Mouse (Mus musculus): Measurements from ENCODE around the gene 2410004B18Rik.

DNA sequence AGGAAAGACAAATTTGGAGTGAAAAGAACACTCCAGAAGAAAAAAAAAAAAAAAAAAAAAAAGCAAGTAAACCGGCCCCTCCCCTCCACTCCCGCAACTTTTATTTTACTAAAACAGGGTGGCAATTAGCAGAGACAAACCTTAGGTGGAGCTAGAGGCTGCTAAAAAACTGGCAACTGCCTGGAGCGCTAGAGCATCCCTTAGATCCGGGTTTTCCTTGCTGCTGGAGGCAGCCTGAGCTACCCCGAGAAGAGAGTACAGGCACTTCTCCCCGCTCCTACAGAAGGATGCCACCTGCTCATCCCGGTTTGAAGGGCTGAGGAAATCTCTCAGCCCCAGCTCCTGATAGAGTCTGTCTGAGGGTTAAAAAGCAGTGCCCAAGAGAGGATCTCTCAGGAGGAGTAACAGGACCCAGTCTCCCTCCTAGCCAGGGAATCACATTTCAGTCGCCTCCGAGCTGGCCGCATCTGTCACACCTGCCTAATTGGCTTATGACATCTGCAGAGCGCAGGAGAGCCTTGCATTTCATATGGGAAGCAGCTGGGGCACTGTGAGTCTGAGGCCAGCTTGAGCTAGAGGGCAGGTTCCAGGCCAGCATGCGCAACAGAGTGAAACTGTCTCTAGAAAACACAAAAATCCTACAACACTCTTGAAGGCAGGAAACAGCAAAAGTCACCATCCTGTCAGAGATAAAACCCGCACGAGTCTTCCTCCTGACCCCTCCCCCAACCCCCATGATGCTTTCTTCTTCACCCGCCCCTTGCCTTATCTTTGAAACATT is 12.4 kb downstream of the 2410004B18Rik start:
- TF ChIP-seq POLR2A (IDR thresholded peaks at IDR 0.05; ENCODE audit: borderline replicate concordance, low read depth, low read length) (no peak), CTCF (IDR thresholded peaks at IDR 0.05; ENCODE audit: low read depth, low read length) (no peak)

All from bone marrow macrophage, adult 2 months (primary cell).